8 mouse cellular contexts compared by ENCODE assay signal in genomic region chr10:53750275-53750954, GRCm38 (mm10). TPM values are rescaled to one million over a fixed set of nuclear protein-coding genes. Genes with fewer than 3 reads are reported as not detected.
A peak's percentile ranks its signal among the peaks of the same experiment; 100 is the strongest.
DNase-seq lines count a peak whose midpoint lies in the region; ATAC-seq and TF ChIP-seq lines count a peak whose summit lies in the region.
"Had no signal": no experiment of that assay in that cellular context is flagged by ENCODE, and none has a peak within 500 bp of the region (broad histone marks: within the 10 kb centered on the region; RNA-seq: fewer than 3 reads in every experiment).

No protein-coding gene starts in this region.

- ATAC-seq in lung, embryonic 16.5 days (ENCODE audit: low read depth), result peak; percentile 54
- peak; percentile 21 for ATAC-seq in forebrain, embryonic 16.5 days
- peak; percentile 10 for ATAC-seq in megakaryocyte progenitor cell, adult 5-6 weeks (replicated peaks; ENCODE audit: poor library complexity)

- H3K27ac ChIP-seq in lung, embryonic 16.5 days (ENCODE audit: low read length), result no peak overlapping the region
- H3K27ac ChIP-seq in forebrain, embryonic 16.5 days (ENCODE audit: low read length), result no peak overlapping the region; the same call in 1 of the 2 replicates
- H3K27ac ChIP-seq in kidney, adult 2 months (ENCODE audit: insufficient read depth, low read depth, low read length), result no peak overlapping the region
- no peak overlapping the region; the same call in 1 of the 2 replicates for H3K27ac ChIP-seq in testis, adult 2 months (ENCODE audit: control insufficient read depth, insufficient read depth, low read depth, low read length)
- H3K27ac ChIP-seq: macrophage had no signal

- 8% methylated on average over 31 of the region's 39 CpGs for WGBS in lung, embryonic 16.5 days
- 5% methylated on average over 39 of the region's 39 CpGs for WGBS in forebrain, embryonic 16.5 days
- WGBS in kidney, adult 2 months, result 3% methylated on average over 39 of the region's 39 CpGs

- no peaks in the 10 kb centered on the region for H3K36me3 ChIP-seq in lung, embryonic 16.5 days (ENCODE audit: control insufficient read depth, insufficient read depth, low read length)
- no peaks in the 10 kb centered on the region for H3K36me3 ChIP-seq in forebrain, embryonic 16.5 days (ENCODE audit: control insufficient read depth, insufficient read depth)
- no peaks in the 10 kb centered on the region for H3K36me3 ChIP-seq in kidney, adult 2 months (ENCODE audit: control insufficient read depth, insufficient read depth, low read length)
- H3K36me3 ChIP-seq in testis, adult 2 months (ENCODE audit: control insufficient read depth, insufficient read depth, low read length), result no peaks in the 10 kb centered on the region

- H3K4me1 ChIP-seq in lung, embryonic 16.5 days (replicated peaks; ENCODE audit: control insufficient read depth, insufficient read depth, low read length), result no peaks in the 10 kb centered on the region
- peaks cover 18% of the 10 kb centered on the region for H3K4me1 ChIP-seq in forebrain, embryonic 16.5 days (replicated peaks; ENCODE audit: control insufficient read depth, insufficient read depth, low read length)
- H3K4me1 ChIP-seq in kidney, adult 2 months (ENCODE audit: control insufficient read depth, insufficient read depth, low read length), result peaks cover 6% of the 10 kb centered on the region; the same call in 1 of the 2 replicates
- H3K4me1 ChIP-seq in testis, adult 2 months (ENCODE audit: control insufficient read depth, insufficient read depth, low read length), result peaks cover 10% of the 10 kb centered on the region

- H3K4me3 ChIP-seq in lung, embryonic 16.5 days (ENCODE audit: low read length), result peak overlapping the region; percentile 75
- peak overlapping the region; percentile 83 for H3K4me3 ChIP-seq in forebrain, embryonic 16.5 days (replicated peaks; ENCODE audit: low read length)
- H3K4me3 ChIP-seq in kidney, adult 2 months (ENCODE audit: insufficient read depth, low read depth, low read length), result peak overlapping the region; percentile 59
- H3K4me3 ChIP-seq in testis, adult 2 months (ENCODE audit: control insufficient read depth, low read depth, low read length), result peak overlapping the region; percentile 87

- no peak for TF ChIP-seq POLR2A in kidney, adult 2 months (IDR thresholded peaks at IDR 0.05; ENCODE audit: low read depth, low read length)
- no peak for TF ChIP-seq POLR2A in testis, adult 2 months (IDR thresholded peaks at IDR 0.05; ENCODE audit: control insufficient read depth, low read depth, low read length)

- peak overlapping the region; percentile 98 for H3K4me2 ChIP-seq in lung, embryonic 16.5 days (ENCODE audit: low read depth, low read length)
- peak overlapping the region; percentile 90 for H3K4me2 ChIP-seq in forebrain, embryonic 16.5 days (ENCODE audit: low read length)

- no peak for TF ChIP-seq CTCF in kidney, adult 2 months (conservative IDR thresholded peaks at IDR 0.05; ENCODE audit: insufficient read depth, insufficient read length, low read depth, low read length)
- no peak for TF ChIP-seq CTCF in testis, adult 2 months (IDR thresholded peaks at IDR 0.05; ENCODE audit: control insufficient read depth, insufficient read depth, insufficient replicate concordance, low read depth, low read length)

- DNase-seq in lung, postnatal 10 days, result no peak
- peak; percentile 67 to 76 for DNase-seq in cerebellum, postnatal 10 days
- peak; percentile 61 for DNase-seq in kidney, adult 2 months

- H3K9ac ChIP-seq in lung, embryonic 16.5 days (ENCODE audit: low read length), result peak overlapping the region; percentile 73
- peak overlapping the region; percentile 79 for H3K9ac ChIP-seq in forebrain, embryonic 16.5 days (replicated peaks; ENCODE audit: low read depth, low read length)

- peaks cover 10% of the 10 kb centered on the region for H3K27me3 ChIP-seq in lung, embryonic 16.5 days (ENCODE audit: control insufficient read depth, insufficient read depth, low read depth, low read length)
- no peaks in the 10 kb centered on the region for H3K27me3 ChIP-seq in forebrain, embryonic 16.5 days (replicated peaks; ENCODE audit: control insufficient read depth, insufficient read depth, low read length)
- no peaks in the 10 kb centered on the region for H3K27me3 ChIP-seq in kidney, adult 2 months (replicated peaks; ENCODE audit: control insufficient read depth, insufficient read depth, low read length)
- no peaks in the 10 kb centered on the region for H3K27me3 ChIP-seq in testis, adult 2 months (ENCODE audit: control insufficient read depth, insufficient read depth, low read length)

- H3K9me3 ChIP-seq in lung, embryonic 16.5 days (ENCODE audit: control insufficient read depth, low read length), result no peaks in the 10 kb centered on the region
- no peaks in the 10 kb centered on the region for H3K9me3 ChIP-seq in forebrain, embryonic 16.5 days (ENCODE audit: control insufficient read depth, low read length)

RNA-seq across cellular contexts. Expression of gene Fam184a, which starts 0.5 kb away (rescaled TPM):
- polyA plus RNA-seq in lung, embryonic 16.5 days (2015; fragmentation: Nextera tagmentation; extraction: Ambion mirVana), result 3.2 and 4.7 TPM in 2 replicates
- 6.5 and 7.2 TPM in 2 replicates for polyA plus RNA-seq in forebrain, embryonic 16.5 days (2015; fragmentation: Nextera tagmentation; extraction: Ambion mirVana)
- polyA plus RNA-seq in kidney, adult 2 months (2012; rRNA removed), result 3.7 and 3.9 TPM in 2 replicates
- total RNA-seq in megakaryocyte progenitor cell, adult 5-6 weeks (2015), result 0.67 and 0.85 TPM in 2 replicates
- 0.91 and 4.1 TPM in 2 replicates for total RNA-seq in megakaryocyte progenitor cell, adult 5-6 weeks (2017)
- polyA plus RNA-seq in testis, adult 2 months (2012; rRNA removed), result 42.9 and 50.3 TPM in 2 replicates
- polyA plus RNA-seq: macrophage had no signal
